In genomic region chr8:94994006-94994405, GRCm38 (mm10) we compare ENCODE assay signal across 7 mouse cellular contexts. TPM values are rescaled to one million over a fixed set of nuclear protein-coding genes. Genes with fewer than 3 reads are reported as not detected.
DNase-seq lines count a peak whose midpoint lies in the region; ATAC-seq lines count a peak whose summit lies in the region.

No protein-coding gene starts in this region.

- H3K9me3 ChIP-seq in forebrain, embryonic 16.5 days (ENCODE audit: control insufficient read depth, low read length), result no peaks in the 10 kb centered on the region
- H3K9me3 ChIP-seq in hindbrain, embryonic 16.5 days (ENCODE audit: control insufficient read depth, low read length), result no peaks in the 10 kb centered on the region

- peak overlapping the region; percentile 66 for H3K4me2 ChIP-seq in forebrain, embryonic 16.5 days (ENCODE audit: low read length)
- peak overlapping the region; percentile 52 for H3K4me2 ChIP-seq in hindbrain, embryonic 16.5 days (ENCODE audit: low read length)

- under 1% methylated on average over 14 of the region's 14 CpGs for WGBS in forebrain, embryonic 16.5 days
- WGBS in hindbrain, embryonic 16.5 days, result under 1% methylated on average over 13 of the region's 14 CpGs

- no peaks in the 10 kb centered on the region for H3K27me3 ChIP-seq in forebrain, embryonic 16.5 days (replicated peaks; ENCODE audit: control insufficient read depth, insufficient read depth, low read length)
- H3K27me3 ChIP-seq in hindbrain, embryonic 16.5 days (replicated peaks; ENCODE audit: control insufficient read depth, insufficient read depth, low read length), result no peaks in the 10 kb centered on the region

- H3K4me3 ChIP-seq in forebrain, embryonic 16.5 days (replicated peaks; ENCODE audit: low read length), result peak overlapping the region; percentile 61
- H3K4me3 ChIP-seq in hindbrain, embryonic 16.5 days (ENCODE audit: low read length), result peak overlapping the region; percentile 45

- H3K27ac ChIP-seq in forebrain, embryonic 16.5 days (ENCODE audit: low read length), result peak overlapping the region; percentile 94
- H3K27ac ChIP-seq in hindbrain, embryonic 16.5 days (ENCODE audit: low read depth, low read length), result peak overlapping the region; percentile 89

- H3K36me3 ChIP-seq in forebrain, embryonic 16.5 days (ENCODE audit: control insufficient read depth, insufficient read depth), result no peaks in the 10 kb centered on the region
- no peaks in the 10 kb centered on the region for H3K36me3 ChIP-seq in hindbrain, embryonic 16.5 days (ENCODE audit: control insufficient read depth, insufficient read depth, low read length)

- peak overlapping the region; percentile 84 for H3K9ac ChIP-seq in forebrain, embryonic 16.5 days (replicated peaks; ENCODE audit: low read depth, low read length)
- H3K9ac ChIP-seq in hindbrain, embryonic 16.5 days (ENCODE audit: low read depth, low read length), result peak overlapping the region; percentile 64

- DNase-seq in MN1 (ENCODE audit: low spot score), result peak; percentile 42
- peak; percentile 75 for DNase-seq in adrenal gland, postnatal 10 days
- DNase-seq in left cerebral cortex, postnatal 25 days (ENCODE audit: low spot score in 2 of 2), result peak; percentile 79 to 81
- peak; percentile 88 for DNase-seq in neural tube, embryonic 10.5 days (ENCODE audit: extremely low spot score, low spot score)
- peak; percentile 90 for DNase-seq in thymus, postnatal 25 days

- peaks cover 69% of the 10 kb centered on the region for H3K4me1 ChIP-seq in forebrain, embryonic 16.5 days (replicated peaks; ENCODE audit: control insufficient read depth, insufficient read depth, low read length)
- peaks cover 68% of the 10 kb centered on the region for H3K4me1 ChIP-seq in hindbrain, embryonic 16.5 days (ENCODE audit: control insufficient read depth, insufficient read depth, low read depth, low read length)

- ATAC-seq in forebrain, embryonic 16.5 days, result peak; percentile 93
- peak; percentile 87 for ATAC-seq in hindbrain, embryonic 16.5 days

- intact Hi-C loops in left cerebral cortex, postnatal 25 days (cut with DNase I), result no loop called here

RNA-seq across cellular contexts. Expression of gene Adgrg1, which starts 19.5 kb away (rescaled TPM):
- total RNA-seq in adrenal gland, postnatal 10 days (2021), result 10 to 100 TPM; 35.9 to 48.9 TPM
- 132 and 152 TPM in 2 replicates for polyA plus RNA-seq in forebrain, embryonic 16.5 days (2015; fragmentation: Nextera tagmentation; extraction: Ambion mirVana)
- 112 and 135 TPM in 2 replicates for polyA plus RNA-seq in hindbrain, embryonic 16.5 days (2015; fragmentation: Nextera tagmentation; extraction: Ambion mirVana)
- total RNA-seq in left cerebral cortex, postnatal 25 days (2021), result 10 to 100 TPM; 67.2 to 94.5 TPM

RNA-seq across cellular contexts. Expression of gene Adgrg3, which starts 23.5 kb away (rescaled TPM):
- 1 to 10 TPM; 4.0 to 4.5 TPM for total RNA-seq in adrenal gland, postnatal 10 days (2021)
- 0.93 and 1.1 TPM in 2 replicates for polyA plus RNA-seq in forebrain, embryonic 16.5 days (2015; fragmentation: Nextera tagmentation; extraction: Ambion mirVana)
- polyA plus RNA-seq in hindbrain, embryonic 16.5 days (2015; fragmentation: Nextera tagmentation; extraction: Ambion mirVana), result 1.2 and 1.3 TPM in 2 replicates
- total RNA-seq in left cerebral cortex, postnatal 25 days (2021), result under 1 TPM; 0.14 to 0.18 TPM

Comparison
In these comparisons a context has a peak if more than half of its experiments do, and no peak if none do; other contexts are left out.
1. Peak in every context shown above with its lines: DNase-seq, ATAC-seq, H3K4me3 ChIP-seq and H3K27ac ChIP-seq.
2. RNA of gene Adgrg3, which starts 23.5 kb away (total RNA-seq): 4.0 to 4.5 TPM in adrenal gland, postnatal 10 days; 0.14 to 0.18 TPM in left cerebral cortex, postnatal 25 days; every median in the first group is over 4 times any median in the second.